Comparison of ENCODE assay signal across 8 mouse cellular contexts in the genomic region with DNA sequence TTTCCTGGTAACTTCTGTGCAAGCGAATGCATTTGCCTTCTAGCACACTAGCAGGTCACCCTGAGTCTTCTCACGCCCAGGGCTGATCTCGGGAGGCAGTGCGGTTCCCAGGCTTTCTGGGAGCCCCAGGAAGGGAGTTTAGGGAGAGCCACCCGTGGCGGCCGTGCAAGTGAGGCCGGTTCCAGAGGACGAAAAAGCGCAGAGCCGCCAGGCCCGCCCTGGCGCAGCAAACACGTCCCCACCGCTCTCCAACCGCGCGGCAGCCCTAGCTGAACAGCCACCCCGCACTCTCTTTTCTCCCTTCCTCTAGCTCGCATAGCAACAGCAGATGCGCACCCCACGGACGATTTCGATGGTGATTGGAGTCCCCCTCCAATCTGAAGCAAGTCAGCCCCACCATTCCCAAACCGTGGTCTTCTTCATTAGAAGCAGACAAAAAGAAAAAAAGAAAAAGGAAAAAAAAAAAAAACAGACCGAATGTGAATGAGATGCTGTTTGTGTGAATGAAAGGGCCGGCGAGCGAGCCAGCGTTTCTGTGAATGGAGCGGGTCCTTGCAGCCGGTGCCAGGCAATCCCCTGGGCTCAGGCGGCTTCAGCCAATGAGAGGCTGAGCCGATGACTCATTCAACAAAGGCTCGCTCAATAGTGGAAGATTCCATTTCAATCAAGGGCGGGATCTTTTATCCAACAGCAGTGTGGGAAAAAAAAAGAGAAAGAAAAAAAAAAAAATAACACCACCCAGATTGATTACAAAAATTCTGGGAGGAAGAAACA. TPM values are rescaled to one million over a fixed set of nuclear protein-coding genes. Genes with fewer than 3 reads are reported as not detected.
DNase-seq lines count a peak whose midpoint lies in the region; ATAC-seq lines count a peak whose summit lies in the region.

A gene (minus strand): TSS at position 509 of the 774 bp plus-strand sequence.

- H3K9ac ChIP-seq in intestine, embryonic 16.5 days (ENCODE audit: low read depth, low read length), result peak within 1 kb of the TSS; percentile 54
- H3K9ac ChIP-seq in midbrain, embryonic 11.5 days (ENCODE audit: low read length), result peak within 1 kb of the TSS; percentile 60
- H3K9ac ChIP-seq in stomach, embryonic 15.5 days, result no peak within 1 kb of the TSS

- peaks cover 20% of the 10 kb centered on the region for H3K4me1 ChIP-seq in intestine, embryonic 16.5 days (ENCODE audit: control insufficient read depth, insufficient read depth, low read length)
- H3K4me1 ChIP-seq in midbrain, embryonic 11.5 days (ENCODE audit: control insufficient read depth, insufficient read depth, low read length), result peaks cover 35% of the 10 kb centered on the region
- H3K4me1 ChIP-seq in stomach, embryonic 15.5 days, result peaks cover 28% of the 10 kb centered on the region

- intact Hi-C loops in left cerebral cortex, postnatal 14 days (cut with DNase I), result loop anchor here (2.0 to 10.0 kb wide), 4 partner anchors 33 to 132 kb away; no protein-coding TSS in a partner anchor

- ATAC-seq in intestine, embryonic 16.5 days, result peak; percentile 89
- ATAC-seq in midbrain, embryonic 11.5 days (ENCODE audit: low FRiP score), result peak; percentile 92
- ATAC-seq in stomach, embryonic 15.5 days (ENCODE audit: insufficient read depth, low FRiP score, low read depth), result peak; percentile 75; the same call in 1 of the 2 replicates
- ATAC-seq in inflammation-experienced regulatory T-cells, adult 6 months, result no peak

- peak within 1 kb of the TSS; percentile 35 for H3K4me3 ChIP-seq in intestine, embryonic 16.5 days (ENCODE audit: low read length)
- H3K4me3 ChIP-seq in midbrain, embryonic 11.5 days (ENCODE audit: low read depth, low read length), result peak within 1 kb of the TSS; percentile 61
- peak within 1 kb of the TSS; percentile 39 for H3K4me3 ChIP-seq in stomach, embryonic 15.5 days (replicated peaks)

- H3K27me3 ChIP-seq in intestine, embryonic 16.5 days (replicated peaks; ENCODE audit: control insufficient read depth, insufficient read depth, low read length), result peaks cover 55% of the 10 kb centered on the region
- peaks cover 29% of the 10 kb centered on the region for H3K27me3 ChIP-seq in midbrain, embryonic 11.5 days (ENCODE audit: control insufficient read depth, insufficient read depth, low read length)
- peaks cover 51% of the 10 kb centered on the region for H3K27me3 ChIP-seq in stomach, embryonic 15.5 days (replicated peaks)

- H3K36me3 ChIP-seq in intestine, embryonic 16.5 days (ENCODE audit: control insufficient read depth, insufficient read depth, low read length), result no peaks in the 10 kb centered on the region
- no peaks in the 10 kb centered on the region for H3K36me3 ChIP-seq in midbrain, embryonic 11.5 days (ENCODE audit: control insufficient read depth, insufficient read depth, low read length)
- no peaks in the 10 kb centered on the region for H3K36me3 ChIP-seq in stomach, embryonic 15.5 days

- DNase-seq in adrenal gland, postnatal 10 days, result peak; percentile 84
- peak; percentile 94 for DNase-seq in embryo, embryonic 10.5 days (ENCODE audit: low spot score)
- peak; percentile 52 for DNase-seq in gastrocnemius, postnatal 25 days
- peak; percentile 89 to 95 for DNase-seq in left cerebral cortex, postnatal 14 days (ENCODE audit: low spot score in 2 of 2)
- peak; percentile 96 for DNase-seq in midbrain, embryonic 11.5 days (ENCODE audit: low spot score, missing footprints)

- under 1% methylated on average over 36 of the region's 36 CpGs for WGBS in intestine, embryonic 16.5 days
- WGBS in midbrain, embryonic 11.5 days, result under 1% methylated on average over 36 of the region's 36 CpGs
- under 1% methylated on average over 36 of the region's 36 CpGs for WGBS in stomach, embryonic 15.5 days

- no peaks in the 10 kb centered on the region for H3K9me3 ChIP-seq in intestine, embryonic 16.5 days (ENCODE audit: control insufficient read depth, low read length)
- H3K9me3 ChIP-seq in midbrain, embryonic 11.5 days (ENCODE audit: control insufficient read depth, low read length), result no peaks in the 10 kb centered on the region
- no peaks in the 10 kb centered on the region for H3K9me3 ChIP-seq in stomach, embryonic 15.5 days

- peak within 1 kb of the TSS; percentile 56 for H3K4me2 ChIP-seq in intestine, embryonic 16.5 days (ENCODE audit: low read depth, low read length)
- peak within 1 kb of the TSS; percentile 97 for H3K4me2 ChIP-seq in midbrain, embryonic 11.5 days
- peak within 1 kb of the TSS; percentile 85 for H3K4me2 ChIP-seq in stomach, embryonic 15.5 days

- H3K27ac ChIP-seq in intestine, embryonic 16.5 days (ENCODE audit: low read length), result no peak within 1 kb of the TSS
- H3K27ac ChIP-seq in midbrain, embryonic 11.5 days (ENCODE audit: low read depth, low read length), result peak within 1 kb of the TSS; percentile 91
- H3K27ac ChIP-seq in stomach, embryonic 15.5 days, result no peak within 1 kb of the TSS

RNA-seq across cellular contexts. Expression of the gene that starts here (rescaled TPM):
- 1 to 10 TPM; 1.4 to 4.5 TPM for total RNA-seq in adrenal gland, postnatal 10 days (2021)
- total RNA-seq in gastrocnemius, postnatal 25 days (2021), result 1 to 10 TPM in 1 of 2 experiments, under 1 TPM in 1; 0.90 to 1.2 TPM
- 0.07 and 0.16 TPM in 2 replicates for polyA plus RNA-seq in intestine, embryonic 16.5 days (2015; fragmentation: Nextera tagmentation; extraction: Ambion mirVana)
- 100 to 1,000 TPM; 218 to 226 TPM for total RNA-seq in left cerebral cortex, postnatal 14 days (2021)
- 4.5 and 5.7 TPM in 2 replicates for polyA plus RNA-seq in midbrain, embryonic 11.5 days (2014; fragmentation: Nextera tagmentation; extraction: Ambion mirVana)
- polyA plus RNA-seq in stomach, embryonic 15.5 days (2015; fragmentation: Nextera tagmentation; extraction: Ambion mirVana), result 0.35 and 0.41 TPM in 2 replicates
- not detected for polyA plus RNA-seq in inflammation-experienced regulatory T-cells, adult 6 months (2017; shearing (Covaris generic))

Comparison
In these comparisons a context has a peak if more than half of its experiments do, and no peak if none do; other contexts are left out.
1. RNA of the gene that starts here (total RNA-seq): 218 to 226 TPM in left cerebral cortex, postnatal 14 days; 1.4 to 4.5 TPM in adrenal gland, postnatal 10 days and 0.90 to 1.2 TPM in gastrocnemius, postnatal 25 days; every median in the first group is over 10 times any median in the second.
2. Peak in ATAC-seq, H3K4me3 ChIP-seq, H3K9ac ChIP-seq and H3K4me2 ChIP-seq in intestine, embryonic 16.5 days; RNA of the gene not detected or under 1 TPM.
3. Peak in ATAC-seq, H3K4me3 ChIP-seq and H3K4me2 ChIP-seq in stomach, embryonic 15.5 days; RNA of the gene not detected or under 1 TPM.
4. Peak in every context shown above with its lines, with median percentiles within 50 percentile points of each other: DNase-seq, H3K4me2 ChIP-seq and H3K4me3 ChIP-seq.